Mouse (Mus musculus): ENCODE data around the gene Tcerg1l. TPM values are rescaled to one million over a fixed set of nuclear protein-coding genes. Genes with fewer than 3 reads are reported as not detected.

Gene Tcerg1l
- polyA plus RNA-seq, 1 experiment from 2014 or later, result 5.5 TPM

DNA sequence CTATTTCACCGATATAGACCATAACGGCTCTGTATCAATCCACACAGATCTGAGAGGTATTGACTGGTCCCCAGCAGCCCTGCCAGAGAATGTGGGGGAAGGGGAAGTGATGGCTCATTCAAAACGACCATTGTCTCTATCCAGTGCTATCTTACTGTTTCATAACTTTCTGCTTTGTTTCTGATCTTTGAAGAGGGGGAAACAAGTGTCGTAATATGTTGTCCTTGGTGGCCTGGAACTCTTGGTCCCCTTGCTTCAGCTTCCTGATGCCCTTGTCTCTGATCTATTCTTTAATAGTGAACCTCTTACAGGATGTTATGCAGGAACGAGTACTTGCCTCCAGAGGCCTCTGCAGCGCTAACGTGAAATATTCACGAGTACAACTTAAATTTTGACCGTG, 182.8 kb downstream of the Tcerg1l start:
- WGBS, result 84% methylated on average over 9 of the region's 9 CpGs
- H3K27ac ChIP-seq (replicated peaks), result no peak overlapping the region
- no peaks in the 10 kb centered on the region for H3K36me3 ChIP-seq
- no peak overlapping the region for H3K4me3 ChIP-seq
- H3K9me3 ChIP-seq, result no peaks in the 10 kb centered on the region
- ATAC-seq (ENCODE audit: low FRiP score, low read depth), result no peak
- H3K4me1 ChIP-seq, result peaks cover 11% of the 10 kb centered on the region
- H3K9ac ChIP-seq (replicated peaks), result no peak overlapping the region
- H3K4me2 ChIP-seq (replicated peaks), result no peak overlapping the region
- no peaks in the 10 kb centered on the region for H3K27me3 ChIP-seq

DNA sequence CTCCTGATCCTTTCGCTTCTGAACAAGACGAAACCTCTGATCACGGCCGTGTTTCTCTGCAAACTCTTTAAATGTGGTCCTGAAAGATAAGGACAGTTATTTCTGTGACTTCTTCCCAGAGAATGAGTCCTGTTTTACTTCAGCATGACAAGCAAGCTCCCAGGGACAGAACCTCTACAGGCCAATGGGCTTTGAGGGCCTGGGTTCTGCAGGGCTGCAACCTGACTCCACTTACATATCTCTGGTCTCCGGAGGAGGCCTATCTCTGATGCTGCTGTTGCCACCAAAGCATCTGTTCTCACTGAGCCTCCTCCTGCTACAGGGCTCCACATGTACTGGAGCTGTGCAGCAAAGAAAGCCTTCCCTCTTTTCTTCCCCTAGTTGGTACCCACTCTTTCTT, 187.8 kb downstream of the Tcerg1l start:
- no peaks in the 10 kb centered on the region for H3K4me1 ChIP-seq
- H3K9ac ChIP-seq (replicated peaks), result no peak overlapping the region
- no peak overlapping the region for H3K4me3 ChIP-seq
- WGBS, result 80% methylated on average over 5 of the region's 5 CpGs
- H3K4me2 ChIP-seq (replicated peaks), result no peak overlapping the region
- no peak overlapping the region for H3K27ac ChIP-seq (replicated peaks)
- no peaks in the 10 kb centered on the region for H3K36me3 ChIP-seq
- ATAC-seq (ENCODE audit: low FRiP score, low read depth), result no peak
- no peaks in the 10 kb centered on the region for H3K9me3 ChIP-seq
- no peaks in the 10 kb centered on the region for H3K27me3 ChIP-seq

DNA sequence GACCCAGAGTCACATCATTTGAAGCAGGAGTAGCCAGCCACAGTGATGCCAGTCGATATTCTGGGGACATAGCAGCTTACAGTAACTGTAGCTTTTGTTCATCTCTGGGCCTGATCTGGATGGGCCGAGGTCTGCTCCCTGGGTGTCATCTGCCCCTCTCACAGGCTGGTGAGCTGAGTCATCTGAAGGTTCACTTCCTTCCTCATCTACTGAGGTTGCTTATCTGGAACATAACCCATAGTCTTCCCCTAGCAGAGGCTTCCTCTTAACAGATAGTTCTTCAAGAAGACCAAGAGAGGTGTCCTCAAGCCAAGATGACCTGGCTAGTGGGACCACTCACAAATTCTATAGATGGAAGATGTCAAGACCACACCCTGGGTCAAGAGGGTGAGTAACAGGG, 192.4 kb downstream of the Tcerg1l start:
- H3K9ac ChIP-seq (replicated peaks), result no peak overlapping the region
- whole genome bisulfite sequencing, result 81% methylated on average over 2 of the region's 2 CpGs
- H3K4me1 ChIP-seq, result no peaks in the 10 kb centered on the region
- H3K4me3 ChIP-seq, result no peak overlapping the region
- ATAC-seq (ENCODE audit: low FRiP score, low read depth), result no peak
- H3K36me3 ChIP-seq, result no peaks in the 10 kb centered on the region
- H3K27me3 ChIP-seq, result no peaks in the 10 kb centered on the region
- H3K27ac ChIP-seq (replicated peaks), result no peak overlapping the region
- no peak overlapping the region for H3K4me2 ChIP-seq (replicated peaks)
- H3K9me3 ChIP-seq, result no peaks in the 10 kb centered on the region

DNA sequence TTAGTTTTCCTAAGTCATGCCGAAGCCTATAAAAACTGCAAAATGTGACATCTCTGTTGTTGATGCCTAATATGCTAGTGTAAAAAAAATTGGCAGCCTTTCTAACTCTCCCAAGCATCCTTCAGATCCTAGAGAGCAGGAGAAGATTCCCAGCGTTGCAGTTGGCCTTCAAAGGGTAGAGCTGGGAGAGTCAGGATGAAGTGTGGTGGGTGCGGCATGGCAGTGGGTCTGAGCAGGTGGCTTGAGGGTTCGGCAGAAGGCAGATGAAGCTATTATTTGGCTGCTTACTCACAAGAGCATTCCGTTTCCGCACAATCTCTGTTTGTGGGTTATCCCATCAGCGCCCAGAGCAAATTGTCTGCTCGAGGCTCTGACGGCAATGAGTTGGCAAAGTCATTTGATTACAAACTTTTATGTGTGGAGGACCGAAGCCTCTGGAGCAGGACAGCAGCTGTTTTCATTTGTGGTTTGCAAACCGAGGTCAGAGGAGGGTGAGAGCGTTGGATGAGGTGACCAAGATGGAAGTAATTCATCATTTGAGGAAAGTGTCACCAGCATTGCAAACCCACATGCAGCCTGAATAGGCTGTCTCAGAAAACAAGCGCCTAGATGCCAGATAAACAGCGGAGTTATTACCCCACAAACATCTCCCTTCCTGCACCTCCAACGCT, 195.2 kb downstream of the Tcerg1l start:
- Histone ChIP-seq H3K4me2 (replicated peaks) (no peak overlapping the region), H3K27ac (replicated peaks) (no peak overlapping the region), H3K9ac (replicated peaks) (no peak overlapping the region), H3K4me3 (no peak overlapping the region), H3K36me3 (no peaks in the 10 kb centered on the region), H3K27me3 (no peaks in the 10 kb centered on the region), H3K4me1 (no peaks in the 10 kb centered on the region), H3K9me3 (no peaks in the 10 kb centered on the region)
- ATAC-seq (ENCODE audit: low FRiP score, low read depth), result no peak
- WGBS, result 89% methylated on average over 15 of the region's 15 CpGs

DNA sequence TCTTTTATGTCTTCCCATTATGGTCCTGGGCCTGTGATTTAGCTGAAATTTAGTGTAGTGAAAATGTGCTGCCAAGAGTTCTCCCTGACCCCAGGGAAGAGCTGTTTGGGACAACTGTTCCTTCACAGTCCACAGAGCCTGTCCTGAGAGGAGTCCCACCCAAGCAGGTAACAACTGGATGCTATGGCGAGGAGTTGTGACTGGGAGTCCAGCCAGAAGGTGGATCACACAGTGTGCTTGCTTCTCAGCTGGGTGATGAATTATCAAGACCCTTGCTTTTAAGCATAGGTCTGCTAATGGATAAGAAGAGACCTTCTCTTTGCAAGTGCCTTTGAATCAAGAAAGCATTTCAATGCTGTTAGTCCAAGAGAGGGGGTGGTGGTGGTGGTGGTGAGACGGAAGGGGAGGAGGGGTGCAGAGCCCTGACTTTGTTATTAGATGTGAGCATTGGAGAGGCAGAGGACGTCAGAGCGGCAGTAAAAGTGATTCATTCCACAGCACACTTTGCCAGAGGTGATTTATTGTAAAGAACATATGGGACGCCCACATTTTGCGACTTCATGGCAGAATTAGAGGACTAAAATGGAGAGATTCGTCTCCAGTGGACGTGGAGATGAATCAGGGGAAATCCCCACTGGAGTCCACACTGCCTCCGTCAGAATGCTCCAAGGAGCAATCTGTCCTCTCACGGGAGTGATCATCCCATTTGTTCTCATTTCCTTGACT, 198.0 kb downstream of the Tcerg1l start:
- no peak for ATAC-seq (ENCODE audit: low FRiP score, low read depth)
- Histone ChIP-seq H3K4me3 (no peak overlapping the region), H3K27ac (replicated peaks) (no peak overlapping the region), H3K9me3 (no peaks in the 10 kb centered on the region), H3K27me3 (no peaks in the 10 kb centered on the region), H3K36me3 (no peaks in the 10 kb centered on the region), H3K9ac (replicated peaks) (no peak overlapping the region), H3K4me2 (replicated peaks) (no peak overlapping the region), H3K4me1 (no peaks in the 10 kb centered on the region)
- WGBS, result 75% methylated on average over 10 of the region's 10 CpGs

DNA sequence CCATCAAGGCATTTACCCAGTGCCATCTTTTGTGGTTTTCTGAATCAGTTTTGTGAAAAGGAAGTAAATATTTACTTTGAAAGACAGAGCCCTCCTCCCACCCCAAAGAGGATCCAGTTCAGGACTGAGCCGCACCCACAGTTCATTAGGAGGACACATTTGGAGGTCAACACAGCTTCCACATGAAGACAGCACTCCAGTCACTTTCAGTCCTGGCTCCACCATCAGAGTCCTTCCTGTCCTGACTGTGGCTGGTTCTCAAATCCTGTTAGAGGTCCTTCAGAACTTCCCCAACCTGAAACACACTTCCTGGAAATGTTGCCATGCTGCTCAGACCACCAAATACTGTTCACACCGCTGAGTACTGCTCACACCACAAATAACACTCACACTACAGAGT, 201.4 kb downstream of the Tcerg1l start:
- Histone ChIP-seq H3K27ac (replicated peaks) (no peak overlapping the region), H3K9me3 (no peaks in the 10 kb centered on the region), H3K4me2 (replicated peaks) (no peak overlapping the region), H3K36me3 (no peaks in the 10 kb centered on the region), H3K9ac (replicated peaks) (no peak overlapping the region), H3K4me3 (no peak overlapping the region), H3K4me1 (no peaks in the 10 kb centered on the region), H3K27me3 (no peaks in the 10 kb centered on the region)
- WGBS, result 85% methylated on average over 2 of the region's 2 CpGs
- no peak for ATAC-seq (ENCODE audit: low FRiP score, low read depth)

DNA sequence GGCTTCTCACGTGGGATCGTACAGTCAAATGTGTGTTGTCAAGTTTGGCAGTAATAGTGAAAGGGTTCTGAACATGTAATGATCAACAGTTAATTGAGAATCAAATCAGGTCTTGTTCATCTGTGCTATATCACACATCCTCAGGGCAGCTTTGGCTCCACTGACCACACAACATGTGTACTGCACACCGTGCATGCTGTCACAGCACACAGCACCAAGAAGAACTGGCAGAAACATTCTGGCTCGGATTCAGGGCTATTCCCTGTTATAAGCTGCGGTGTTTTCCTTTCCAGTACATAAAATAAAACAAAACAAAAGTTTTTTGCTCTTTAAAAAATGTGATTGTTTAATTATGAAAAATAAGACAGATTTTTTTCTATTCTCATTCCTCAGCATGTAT, 213.3 kb downstream of the Tcerg1l start:
- no peak overlapping the region for H3K27ac ChIP-seq (replicated peaks)
- no peaks in the 10 kb centered on the region for H3K4me1 ChIP-seq
- no peak overlapping the region for H3K9ac ChIP-seq (replicated peaks)
- no peak for ATAC-seq (ENCODE audit: low FRiP score, low read depth)
- 91% methylated on average over 5 of the region's 5 CpGs for WGBS
- H3K36me3 ChIP-seq, result no peaks in the 10 kb centered on the region
- H3K27me3 ChIP-seq, result no peaks in the 10 kb centered on the region
- no peak overlapping the region for H3K4me3 ChIP-seq
- no peak overlapping the region for H3K4me2 ChIP-seq (replicated peaks)
- H3K9me3 ChIP-seq, result no peaks in the 10 kb centered on the region

DNA sequence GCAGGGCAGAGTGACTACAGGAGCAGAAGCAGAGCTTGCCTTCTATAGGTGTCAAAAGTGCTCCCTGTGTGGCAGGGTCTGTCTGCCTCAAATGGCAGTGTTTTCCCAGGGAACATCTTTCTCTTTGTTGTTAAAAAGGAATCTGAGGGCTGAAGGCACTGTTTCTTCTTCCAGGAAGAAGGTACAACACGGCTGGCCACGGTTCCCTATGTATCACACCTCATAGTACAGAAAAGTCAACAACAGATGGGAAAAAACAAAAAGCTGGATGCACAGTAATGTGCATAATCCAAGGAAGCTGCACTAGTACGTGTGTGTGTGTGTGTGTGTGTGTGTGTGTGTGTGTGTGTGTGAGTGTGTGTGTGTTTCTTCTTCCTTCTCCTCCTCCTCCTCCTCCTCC, 215.3 kb downstream of the Tcerg1l start:
- 79% methylated on average over 3 of the region's 3 CpGs for WGBS
- no peak for ATAC-seq (ENCODE audit: low FRiP score, low read depth)

DNA sequence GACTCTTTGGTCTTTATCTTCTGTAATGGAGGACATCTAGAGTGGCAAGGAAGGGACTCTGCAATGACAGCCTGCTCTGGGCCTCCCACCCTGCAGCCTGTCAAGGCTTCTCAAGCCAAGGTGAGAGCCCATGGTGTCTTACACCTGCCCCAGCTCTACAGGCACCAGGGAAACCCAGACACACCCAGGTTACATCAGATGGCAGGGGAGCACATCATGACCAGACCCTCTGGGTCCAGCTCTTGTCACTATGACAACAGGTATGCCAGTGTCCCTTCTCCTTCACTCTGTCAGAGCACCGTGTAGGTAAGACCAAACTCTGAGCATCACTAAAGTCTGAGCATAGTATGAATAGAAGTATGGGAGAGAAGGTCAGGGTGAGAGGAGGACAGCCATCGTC, 218.9 kb downstream of the Tcerg1l start:
- ATAC-seq (ENCODE audit: low FRiP score, low read depth), result no peak
- Histone ChIP-seq H3K9me3 (no peaks in the 10 kb centered on the region), H3K4me2 (replicated peaks) (no peak overlapping the region), H3K9ac (replicated peaks) (no peak overlapping the region), H3K36me3 (no peaks in the 10 kb centered on the region), H3K27ac (replicated peaks) (no peak overlapping the region), H3K4me1 (no peaks in the 10 kb centered on the region), H3K27me3 (no peaks in the 10 kb centered on the region), H3K4me3 (no peak overlapping the region)
- 80% methylated on average over 2 of the region's 2 CpGs for WGBS

More for the DNA sequence above, 215.3 kb downstream of the Tcerg1l start:
- no peaks in the 10 kb centered on the region for H3K36me3 ChIP-seq
- no peak overlapping the region for H3K4me3 ChIP-seq
- H3K27me3 ChIP-seq, result no peaks in the 10 kb centered on the region
- no peaks in the 10 kb centered on the region for H3K9me3 ChIP-seq
- H3K4me1 ChIP-seq, result no peaks in the 10 kb centered on the region
- H3K27ac ChIP-seq (replicated peaks), result no peak overlapping the region
- H3K9ac ChIP-seq (replicated peaks), result no peak overlapping the region
- no peak overlapping the region for H3K4me2 ChIP-seq (replicated peaks)

DNA sequence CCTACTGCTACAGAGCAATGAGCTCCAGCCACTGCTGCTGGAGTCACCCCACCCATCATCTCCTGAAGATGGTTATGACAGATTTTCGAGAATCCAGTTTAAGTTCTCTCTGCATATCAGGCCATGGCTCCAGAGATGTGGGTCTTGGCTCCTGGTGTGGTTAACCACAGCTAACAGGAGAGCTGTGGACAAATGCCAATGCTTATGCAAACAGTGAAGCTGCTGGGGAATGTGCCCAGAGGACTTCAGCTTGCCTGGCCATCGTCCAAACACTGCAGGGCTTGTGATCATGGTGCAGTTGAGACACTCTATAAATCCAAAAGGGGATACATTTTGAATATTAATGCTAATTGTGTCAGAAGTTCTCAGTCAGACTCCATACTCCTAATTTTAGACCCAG, 221.5 kb downstream of the Tcerg1l start:
- no peaks in the 10 kb centered on the region for H3K27me3 ChIP-seq
- no peak overlapping the region for H3K4me2 ChIP-seq (replicated peaks)
- H3K4me1 ChIP-seq, result peaks cover 3% of the 10 kb centered on the region; the same call in 1 of the 2 replicates
- WGBS, result 73% methylated on average over 2 of the region's 2 CpGs
- H3K36me3 ChIP-seq, result no peaks in the 10 kb centered on the region
- ATAC-seq (ENCODE audit: low FRiP score, low read depth), result no peak
- H3K9ac ChIP-seq (replicated peaks), result no peak overlapping the region
- H3K9me3 ChIP-seq, result no peaks in the 10 kb centered on the region
- H3K27ac ChIP-seq (replicated peaks), result no peak overlapping the region
- no peak overlapping the region for H3K4me3 ChIP-seq

DNA sequence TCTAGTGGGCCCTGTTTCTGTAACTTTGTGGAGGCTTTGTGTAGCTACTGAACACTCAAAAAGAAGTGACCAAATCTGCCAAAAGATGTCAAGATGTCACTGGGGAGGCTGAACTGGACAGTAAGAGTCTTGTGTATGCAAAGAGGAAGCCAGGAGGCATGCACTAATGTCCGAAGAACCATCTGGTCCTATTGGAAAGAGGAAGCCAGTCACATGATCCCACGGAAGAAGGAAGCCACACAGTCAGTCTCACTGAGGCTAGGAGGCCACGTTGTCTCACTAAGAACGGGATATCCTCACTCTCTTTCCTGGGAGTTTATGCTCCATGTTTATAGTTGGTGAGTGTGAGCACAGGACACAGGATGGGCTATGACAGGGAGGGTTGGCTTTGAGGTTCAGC, 227.1 kb downstream of the Tcerg1l start:
- H3K4me3 ChIP-seq, result no peak overlapping the region
- H3K27me3 ChIP-seq, result no peaks in the 10 kb centered on the region
- WGBS, result 79% methylated on average over 4 of the region's 4 CpGs
- no peaks in the 10 kb centered on the region for H3K36me3 ChIP-seq
- H3K27ac ChIP-seq (replicated peaks), result no peak overlapping the region
- H3K4me2 ChIP-seq (replicated peaks), result no peak overlapping the region
- peaks cover 3% of the 10 kb centered on the region; the same call in 1 of the 2 replicates for H3K4me1 ChIP-seq
- H3K9me3 ChIP-seq, result no peaks in the 10 kb centered on the region
- ATAC-seq (ENCODE audit: low FRiP score, low read depth), result no peak
- H3K9ac ChIP-seq (replicated peaks), result no peak overlapping the region

All from midbrain, embryonic 12.5 days (tissue).